Mouse (Mus musculus): ENCODE data around the gene Lrrc66.

Lrrc66 gene

DNA sequence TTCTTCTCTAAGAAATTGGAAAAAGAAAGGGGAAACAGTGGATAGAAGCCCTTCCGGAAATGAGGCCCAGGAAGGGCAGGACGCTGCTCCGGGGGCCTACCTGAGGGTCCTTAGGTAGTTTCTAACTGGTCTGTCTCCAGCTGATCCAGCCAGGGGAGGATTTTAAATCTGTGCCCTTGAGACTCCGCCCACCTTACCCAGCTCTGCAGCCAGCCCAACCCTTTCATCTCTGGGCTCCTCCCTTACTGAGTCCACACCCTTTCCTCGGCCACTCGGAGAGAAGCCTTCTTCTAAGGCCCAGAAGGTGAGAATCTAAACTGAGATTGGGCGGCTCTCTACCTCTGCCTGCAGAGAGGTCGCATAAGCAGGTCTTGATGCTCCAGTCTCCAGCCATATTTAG is at the start of gene Lrrc66:
TSS of gene Lrrc66 (minus strand) at position 236 of the 400 bp plus-strand sequence.
- no peak for DNase-seq

DNA sequence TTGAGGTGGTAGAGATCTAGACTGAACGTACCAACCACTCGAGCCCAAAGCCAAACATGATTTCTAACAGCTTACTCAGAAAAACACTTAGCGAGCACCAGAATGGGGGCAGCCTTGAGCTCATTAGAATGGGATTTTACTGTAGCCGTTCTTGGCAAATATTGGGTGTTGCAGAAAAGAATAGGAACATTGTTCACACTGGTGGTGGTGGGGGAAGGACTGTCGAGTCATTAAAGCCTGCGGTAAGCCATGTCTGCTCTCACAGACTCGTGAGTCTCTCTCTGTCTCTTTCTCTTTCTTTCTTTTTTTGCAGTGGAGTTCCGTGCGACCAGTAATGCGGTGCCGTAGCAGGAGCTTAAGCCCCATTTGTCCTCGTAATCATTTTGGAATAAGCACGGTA is 44.3 kb upstream of the Lrrc66 start:
- DNase-seq, result no peak

DNA sequence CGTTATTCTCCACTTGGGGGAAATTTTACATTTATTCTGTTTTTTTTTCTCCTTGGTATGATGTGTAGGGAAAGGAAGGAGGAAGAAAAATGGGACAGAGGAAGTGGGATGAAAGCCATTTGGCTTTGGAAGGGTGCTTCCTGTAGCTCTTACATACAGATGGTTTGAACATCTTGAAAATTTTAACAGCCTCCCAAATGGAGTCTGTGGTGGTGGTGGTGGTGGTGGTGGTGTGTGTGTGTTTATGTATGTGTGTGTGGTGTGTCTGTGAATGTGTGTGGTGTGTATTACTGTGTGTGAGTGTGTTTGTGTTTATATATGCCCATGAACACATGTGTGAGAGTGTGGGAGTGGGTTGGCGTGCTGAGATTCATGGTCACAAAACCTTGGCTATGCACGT is 43.3 kb upstream of the Lrrc66 start:
- no peak for DNase-seq

DNA sequence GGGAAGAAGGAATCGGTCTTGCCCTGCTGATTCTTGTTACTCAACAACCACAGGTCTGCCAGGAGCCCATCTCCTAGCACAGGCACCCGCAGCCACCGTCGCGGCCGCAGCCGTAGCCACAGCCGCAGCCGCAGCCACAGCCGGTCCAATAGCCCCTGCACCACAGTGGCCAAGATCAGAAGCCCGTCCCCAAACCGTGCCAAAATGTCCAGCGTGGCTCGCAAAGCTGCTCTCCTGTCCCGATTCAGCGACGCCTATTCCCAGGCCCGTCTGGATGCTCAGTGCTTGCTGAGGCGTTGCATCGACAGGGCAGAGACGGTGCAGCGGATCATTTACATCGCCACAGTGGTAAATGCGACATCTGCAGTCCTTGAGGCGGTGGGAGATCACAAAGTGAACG is 37.1 kb upstream of the Lrrc66 start:
- DNase-seq, result no peak

DNA sequence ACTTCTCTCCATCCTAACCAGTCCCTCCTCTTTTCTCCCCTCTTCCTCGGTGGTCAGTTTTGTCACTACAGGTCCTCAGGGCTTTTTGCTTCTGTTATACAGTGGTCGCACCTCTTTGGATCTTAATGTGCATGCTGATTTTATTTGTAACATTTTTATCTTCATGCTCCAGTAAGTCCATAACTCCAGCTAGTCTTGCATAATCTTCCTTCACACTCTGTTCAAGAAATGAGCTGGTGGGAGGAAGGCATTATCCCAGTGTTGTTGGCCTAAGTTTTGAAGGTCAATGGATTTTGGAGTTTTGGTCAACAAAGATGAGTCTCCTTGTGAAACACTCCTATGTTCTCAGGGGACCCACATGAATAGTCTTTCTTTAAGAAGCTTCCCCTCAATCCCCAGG is 35.6 kb upstream of the Lrrc66 start:
- DNase-seq, result no peak

DNA sequence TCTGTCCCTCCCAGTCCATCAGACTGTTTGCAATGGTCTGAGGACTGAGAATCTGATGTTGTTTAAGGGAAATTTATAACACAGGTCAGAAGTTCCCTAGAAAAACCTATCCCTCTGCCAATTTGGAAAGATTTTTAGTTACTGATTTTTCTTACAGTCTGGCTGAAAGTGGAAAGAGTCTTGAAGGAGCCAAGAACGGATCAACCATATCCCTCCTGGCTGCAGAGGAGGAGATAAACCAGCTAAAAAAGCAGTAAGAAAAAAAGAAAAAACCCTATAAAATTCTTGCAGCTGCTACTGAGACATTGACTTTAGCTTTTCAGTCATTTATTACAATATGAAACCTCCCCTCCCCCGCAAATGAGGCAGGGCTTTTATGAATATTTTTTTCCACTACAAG is 34.4 kb upstream of the Lrrc66 start:
- DNase-seq, result no peak

DNA sequence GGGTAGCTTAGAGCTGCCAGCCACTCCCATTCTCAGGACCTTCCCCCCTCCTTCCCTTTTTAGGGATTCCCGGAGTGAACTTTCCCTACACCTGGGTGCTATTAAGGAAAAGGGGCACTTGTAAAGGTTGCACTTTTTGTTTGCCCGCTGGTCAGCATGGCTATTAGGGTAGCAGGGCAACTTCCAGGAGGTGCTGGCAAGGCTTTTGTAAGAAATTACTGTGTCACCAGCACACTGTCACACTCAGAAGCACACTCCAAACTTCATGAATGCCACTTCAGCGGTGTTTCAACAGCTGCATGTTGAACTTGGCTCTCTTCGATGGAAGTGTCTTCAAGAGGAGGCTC is 19.5 kb upstream of the Lrrc66 start:
- DNase-seq, result no peak

DNA sequence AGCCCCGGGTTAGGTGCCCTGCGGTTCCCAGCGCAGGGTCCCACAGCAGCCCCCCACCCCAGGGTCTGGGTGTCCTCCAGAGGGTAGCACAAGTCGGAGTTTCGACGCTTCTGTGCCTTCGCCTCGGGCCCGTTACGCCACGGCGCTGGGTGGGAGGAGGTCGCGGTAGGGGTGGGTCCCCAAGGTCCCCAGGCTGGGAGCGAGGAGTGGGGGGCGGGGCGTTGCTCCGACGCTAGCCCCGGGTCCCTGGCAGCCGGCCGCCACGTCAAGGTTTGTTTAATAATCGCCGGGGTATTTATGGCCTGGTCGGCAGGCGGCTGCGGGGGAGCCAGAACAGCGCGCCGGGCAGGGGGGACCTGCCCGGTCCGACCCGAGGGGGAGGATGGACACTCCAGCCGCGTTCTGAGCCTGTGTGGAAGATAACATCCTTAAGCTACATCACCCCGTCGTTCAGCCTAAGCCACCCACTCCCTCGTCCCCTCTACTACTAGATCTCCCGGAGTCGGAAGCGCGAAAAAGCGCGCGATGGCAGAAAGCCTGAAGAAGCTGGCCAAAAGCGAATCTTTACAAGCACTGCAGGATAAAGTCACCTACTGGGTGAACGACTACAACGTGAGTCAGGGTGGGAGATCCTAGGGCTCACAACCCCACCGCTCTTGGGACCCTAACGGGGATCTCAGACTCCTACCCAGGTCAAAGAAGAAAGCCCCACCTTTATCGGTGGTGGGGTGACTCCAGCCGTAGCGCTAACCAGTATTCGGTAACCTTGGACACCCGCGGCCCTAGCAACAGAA is 18.9 kb upstream of the Lrrc66 start, which contains the start of gene Spata18:
TSS of gene Spata18 (plus strand) at position 319 of the 794 bp plus-strand sequence.
- no peak for DNase-seq

DNA sequence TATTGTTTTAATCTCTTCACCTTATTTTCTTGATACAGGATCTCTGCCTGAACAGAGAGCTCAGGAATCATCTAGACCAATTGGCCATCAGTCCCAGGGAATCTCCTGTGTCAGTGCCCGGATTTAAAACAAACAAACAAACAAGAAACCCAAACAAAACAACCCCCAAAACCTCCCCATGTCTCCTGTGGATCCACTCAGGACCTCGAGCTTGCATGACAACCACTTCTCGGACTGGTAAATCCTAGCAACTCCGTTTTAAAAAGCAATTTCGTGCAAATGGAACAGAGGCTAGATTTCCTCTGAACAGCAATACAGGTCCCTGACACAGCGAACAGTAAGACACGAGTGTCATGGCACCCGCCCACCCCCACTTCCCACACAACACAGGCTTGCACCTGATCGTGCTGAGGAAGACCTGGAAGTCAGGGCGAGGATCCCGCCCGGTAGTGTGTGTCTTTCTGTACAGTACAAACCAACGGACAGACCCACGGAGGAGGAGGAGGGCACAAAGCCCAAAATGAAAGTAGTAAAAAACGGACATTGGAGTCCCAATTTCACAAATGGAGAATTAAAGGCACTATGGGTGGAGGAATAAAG is 18.1 kb upstream of the Lrrc66 start:
- peak in 1 of 2 experiments; percentile 31 for DNase-seq

DNA sequence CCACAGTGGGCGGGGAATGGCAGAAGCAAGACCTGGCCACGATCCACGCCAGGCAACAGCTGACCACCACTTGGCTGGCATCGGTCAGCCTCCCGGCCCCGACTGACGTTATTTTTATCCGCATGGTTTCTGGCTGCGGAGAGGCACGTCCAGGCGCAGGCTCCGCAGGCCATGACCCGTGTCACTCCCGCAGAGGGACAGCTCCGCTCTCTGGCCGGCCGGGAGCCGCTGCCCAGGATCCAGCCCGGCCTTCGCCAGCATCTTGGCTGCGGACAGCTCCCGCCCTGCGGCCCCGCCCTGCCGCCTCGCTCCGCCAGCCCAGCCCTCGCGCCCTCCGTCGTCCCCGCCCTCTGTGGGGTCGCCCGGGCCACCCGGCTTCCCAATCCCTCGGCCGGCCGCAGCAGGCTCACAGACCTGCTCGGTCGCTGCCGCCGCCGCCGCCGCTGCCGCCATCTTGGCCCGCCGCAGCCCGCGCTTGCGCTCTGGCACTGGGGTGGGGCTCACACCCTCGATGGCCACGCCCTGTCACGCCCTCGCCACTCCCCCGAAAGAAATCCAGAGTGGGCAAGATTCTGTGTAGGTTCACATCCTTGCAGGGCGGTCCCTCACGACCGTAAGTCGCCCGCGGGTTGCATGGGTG is 15.1 kb upstream of the Lrrc66 start, which contains the start of gene Sgcb:
TSS of gene Sgcb (minus strand) at position 530 of the 640 bp plus-strand sequence.
- peak; percentile 90 to 91 for DNase-seq

DNA sequence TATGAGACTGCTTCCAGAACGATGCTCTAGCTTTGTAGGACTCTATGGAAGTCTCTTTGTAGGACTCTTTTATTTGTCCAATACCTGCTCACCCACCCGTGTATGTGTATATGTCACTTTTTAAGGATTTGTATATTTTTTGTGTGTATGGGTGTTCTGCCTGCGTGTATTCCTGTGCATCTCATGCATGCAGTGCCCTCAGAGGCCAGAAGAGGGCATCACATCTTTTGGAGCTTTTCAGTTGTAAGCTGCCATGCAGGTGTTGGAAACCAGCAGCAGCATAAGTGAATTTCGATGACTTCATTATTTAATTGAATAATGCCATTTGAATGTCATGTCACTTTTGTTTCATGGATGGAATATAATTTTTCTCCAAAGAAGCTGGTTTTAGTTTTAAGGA is 9.8 kb upstream of the Lrrc66 start:
- peak in 1 of 2 experiments; percentile 16 for DNase-seq

DNA sequence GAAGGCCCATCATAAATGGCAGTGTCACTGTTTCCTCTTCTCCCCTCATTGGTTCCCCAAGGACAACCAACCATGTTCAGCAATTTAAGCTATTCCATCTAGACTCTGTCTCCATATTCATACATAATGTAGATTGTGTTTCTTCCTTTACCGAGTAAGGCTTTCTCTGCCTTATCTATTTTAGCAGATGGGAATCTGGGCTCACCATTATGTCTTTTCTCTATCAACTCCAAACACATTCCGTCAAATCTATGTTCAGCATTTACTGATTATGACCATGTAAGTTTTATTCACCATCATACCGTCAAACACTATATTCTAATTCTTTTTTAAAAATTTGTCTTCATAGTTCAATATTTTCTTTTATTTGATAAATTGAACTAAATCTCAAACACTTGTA is 8.7 kb upstream of the Lrrc66 start:
- no peak for DNase-seq

DNA sequence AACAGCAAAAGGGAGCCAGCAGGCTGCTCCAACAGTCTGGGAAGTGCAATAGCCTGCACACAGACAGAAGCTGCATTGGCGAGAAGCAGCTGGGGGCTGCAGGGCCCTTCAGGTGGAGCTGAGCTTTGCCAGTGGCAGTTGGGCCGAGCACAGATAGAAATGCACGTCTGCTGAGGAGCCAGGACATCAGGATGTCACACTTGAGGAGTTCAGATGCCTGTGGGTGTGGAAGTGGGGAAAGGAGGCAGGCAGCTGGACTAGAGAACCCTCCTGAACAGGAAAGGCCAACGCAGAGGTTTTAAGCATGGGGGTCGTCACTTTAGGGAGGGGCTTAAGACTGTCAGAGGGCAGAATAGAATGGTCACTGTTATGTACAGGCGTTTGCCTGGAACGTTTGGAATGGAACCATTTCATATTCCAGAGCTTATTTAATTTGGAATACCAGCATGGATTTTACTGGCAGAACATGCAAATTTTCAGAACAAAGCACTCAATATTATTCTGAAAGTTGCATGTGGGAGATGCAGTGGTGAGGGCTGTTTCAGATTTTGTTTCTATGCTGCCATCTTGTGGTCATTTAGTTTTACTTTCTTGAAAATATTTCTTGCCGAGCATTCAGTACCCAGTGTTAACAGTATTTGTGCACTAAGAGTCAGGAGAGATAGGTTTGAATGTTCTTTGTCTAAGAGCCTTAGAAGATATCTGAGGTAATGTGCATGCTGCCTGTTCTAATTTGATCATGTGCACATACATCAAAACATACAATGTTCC is 5.2 kb upstream of the Lrrc66 start:
- DNase-seq, result no peak

DNA sequence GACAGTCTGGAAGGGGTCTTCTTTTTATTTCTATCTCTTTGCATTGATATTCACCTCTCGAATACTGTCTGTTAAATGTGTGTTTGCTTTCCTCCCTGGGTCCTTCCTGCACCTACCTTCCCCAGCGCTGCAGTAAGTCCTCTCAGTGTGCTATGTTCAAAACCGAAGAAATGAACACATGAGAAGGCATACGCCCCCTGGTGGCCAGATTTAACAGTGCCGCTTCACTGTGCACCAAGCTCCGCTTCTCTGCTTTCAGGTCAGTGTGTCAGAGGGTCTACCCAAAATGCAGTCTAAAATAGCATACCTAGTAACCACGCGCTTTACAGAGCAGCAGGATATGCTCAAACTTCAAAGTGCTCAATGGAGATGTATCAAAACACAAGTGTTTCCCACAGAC is 815 bp upstream of the Lrrc66 start:
- peak; percentile 66 to 75 for DNase-seq

DNA sequence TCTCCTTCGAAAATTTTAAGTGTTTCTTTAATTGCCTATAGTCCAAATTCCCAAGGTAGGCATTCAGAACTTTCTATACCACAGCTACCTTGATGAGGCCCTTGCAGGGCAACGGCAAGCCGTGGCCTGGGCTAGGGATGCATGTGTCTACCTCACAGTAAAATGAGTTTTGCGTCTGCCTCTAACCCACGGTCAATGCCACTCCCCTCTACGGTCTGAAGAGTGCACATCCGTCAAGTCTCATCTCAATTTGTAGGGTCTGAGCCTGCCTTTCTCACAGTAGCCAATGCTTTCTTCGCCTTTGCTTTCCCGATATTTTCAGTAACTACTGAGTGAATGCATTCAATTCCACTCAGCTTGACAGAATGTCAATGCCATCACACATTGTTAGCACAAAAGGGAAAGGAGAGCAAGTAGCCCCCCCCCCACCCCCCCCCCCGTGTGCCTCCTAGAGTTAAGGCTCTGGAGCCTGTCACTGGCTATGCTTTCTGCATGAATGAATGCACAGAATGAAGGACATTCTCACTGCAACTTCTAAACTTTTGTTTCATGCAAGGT is 1.2 kb downstream of the Lrrc66 start:
- DNase-seq, result no peak

DNA sequence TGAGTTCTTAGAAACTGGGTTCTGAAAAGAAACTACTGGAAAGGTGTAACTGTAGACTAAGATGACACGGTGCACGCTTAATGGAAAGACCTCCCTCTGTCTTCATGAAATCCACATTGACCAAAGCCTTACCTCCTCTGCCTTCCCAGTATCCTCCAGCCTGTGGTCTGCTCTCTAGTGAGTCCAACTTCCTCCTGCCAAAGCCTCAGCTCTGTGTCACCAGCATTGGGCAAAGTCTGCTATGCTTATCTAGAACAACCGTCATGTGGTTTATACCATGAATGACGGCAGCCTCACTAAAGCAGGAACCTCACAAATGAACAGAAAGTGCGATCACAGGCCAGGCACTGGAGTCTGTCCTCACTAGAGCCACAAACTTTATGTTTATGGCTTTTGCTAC is 2.2 kb downstream of the Lrrc66 start:
- no peak for DNase-seq

DNA sequence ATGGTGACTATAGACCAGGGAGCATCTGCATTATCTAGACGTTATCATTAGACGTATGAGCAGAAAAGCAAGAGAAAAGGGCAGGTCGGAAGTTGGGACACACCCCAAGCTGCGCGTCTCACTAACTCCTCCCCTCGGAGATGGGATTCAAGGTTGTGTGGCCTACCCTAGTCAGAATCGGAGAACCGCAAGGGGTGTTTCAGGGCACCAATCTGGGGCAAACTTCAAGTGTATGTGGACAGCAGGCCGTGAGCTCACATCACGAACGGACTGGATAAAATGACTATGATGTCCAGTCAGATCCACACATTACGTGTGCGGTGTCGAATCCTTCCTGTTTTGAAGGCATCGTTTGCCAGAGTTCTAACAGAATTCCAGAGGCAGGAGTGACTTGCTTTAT is 4.3 kb downstream of the Lrrc66 start:
- no peak for DNase-seq

DNA sequence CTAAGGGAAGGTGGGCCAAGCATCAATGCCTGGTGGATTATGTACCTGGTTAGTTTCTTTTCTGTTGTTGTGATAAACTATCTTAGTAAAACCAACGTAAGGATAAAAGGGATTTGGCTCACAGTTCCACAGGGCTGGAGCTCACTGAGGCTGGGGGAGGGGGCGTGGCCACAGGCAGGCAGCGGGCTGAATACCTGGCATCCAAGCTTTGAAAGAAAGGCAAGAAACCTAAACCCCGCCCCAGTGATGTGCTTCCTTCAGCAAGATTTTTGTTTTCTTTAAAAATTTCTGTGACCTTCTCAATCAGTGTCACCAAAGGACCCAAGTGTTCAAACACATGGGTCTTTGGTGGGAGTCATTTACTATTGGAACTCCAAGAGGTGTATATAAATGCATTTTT is 4.8 kb downstream of the Lrrc66 start:
- no peak for DNase-seq

DNA sequence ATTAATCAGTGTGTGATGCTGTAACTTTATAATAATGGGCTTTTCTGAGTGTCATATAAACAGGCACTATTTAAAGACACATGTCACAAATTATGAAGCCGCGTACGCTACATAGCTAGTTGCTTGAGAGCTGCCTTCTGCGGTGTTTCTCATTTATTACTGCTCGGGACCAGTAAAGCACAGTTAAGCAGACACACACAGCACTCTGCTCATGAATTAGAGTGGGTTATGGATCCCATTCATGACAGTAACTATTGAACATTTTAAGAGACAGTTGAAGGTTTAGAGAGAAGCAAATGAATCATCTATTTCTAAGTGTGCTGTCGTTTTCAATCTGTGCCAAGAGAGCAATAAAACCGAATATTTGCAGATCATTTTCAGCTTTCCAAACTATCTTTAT is 5.5 kb downstream of the Lrrc66 start:
- no peak for DNase-seq

DNA sequence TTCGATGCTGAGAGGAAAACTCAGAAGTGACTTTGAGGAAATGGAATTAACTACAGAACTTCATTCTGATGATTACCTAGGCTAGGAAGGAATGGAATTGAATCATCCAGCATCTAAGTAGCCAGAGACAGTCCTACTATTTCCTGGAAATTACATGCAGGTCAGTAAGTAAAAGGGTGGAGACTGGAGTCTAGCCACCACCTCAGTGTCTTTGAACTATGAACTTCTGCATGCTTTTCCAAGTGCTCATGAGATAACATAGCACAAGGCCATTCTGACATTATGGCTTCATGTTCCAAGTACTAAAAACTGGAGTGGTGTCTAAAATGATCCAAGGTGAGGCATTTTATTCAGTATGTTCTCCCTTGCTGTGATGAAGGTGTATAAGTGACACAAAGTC is 6.8 kb downstream of the Lrrc66 start:
- DNase-seq, result no peak

DNA sequence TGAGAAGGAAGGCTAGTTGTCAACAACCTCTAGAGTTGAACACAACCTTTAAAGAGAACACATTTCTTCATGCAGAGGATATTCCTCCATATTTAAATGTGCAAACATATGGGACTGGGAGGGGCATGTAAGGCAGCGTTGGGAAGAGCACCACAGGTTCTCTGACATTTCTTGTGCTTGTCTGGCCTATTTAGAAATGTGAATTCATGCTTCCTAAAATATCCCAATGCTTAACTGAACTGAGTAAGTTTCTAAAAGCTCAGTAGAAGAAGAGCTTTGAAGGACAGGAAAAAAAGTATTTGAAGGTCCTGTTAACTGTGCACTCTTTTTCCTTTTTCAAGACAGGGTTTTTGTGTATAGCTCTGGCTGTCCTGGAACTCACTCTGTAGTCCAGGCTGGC is 13.4 kb downstream of the Lrrc66 start:
- DNase-seq, result no peak

DNA sequence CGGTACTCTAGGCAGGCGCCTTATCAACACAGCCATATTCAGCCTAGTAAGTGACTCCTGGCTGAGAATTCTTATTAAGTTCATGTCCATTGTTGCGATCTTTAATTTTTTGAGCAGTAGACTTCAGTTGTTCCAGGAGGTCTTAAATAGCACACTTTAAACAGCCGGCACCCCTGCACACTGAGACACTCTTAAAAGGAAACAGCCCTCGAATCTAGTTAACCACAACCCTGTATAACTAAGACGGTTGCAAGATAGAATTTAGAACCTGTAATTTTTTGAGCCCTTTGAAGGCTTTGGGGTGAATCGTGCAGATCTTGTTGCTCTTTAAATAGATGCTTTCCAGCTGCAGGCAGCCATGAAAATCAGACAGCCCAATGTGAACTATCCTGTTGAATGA is 17.1 kb downstream of the Lrrc66 start:
- DNase-seq, result no peak

DNA sequence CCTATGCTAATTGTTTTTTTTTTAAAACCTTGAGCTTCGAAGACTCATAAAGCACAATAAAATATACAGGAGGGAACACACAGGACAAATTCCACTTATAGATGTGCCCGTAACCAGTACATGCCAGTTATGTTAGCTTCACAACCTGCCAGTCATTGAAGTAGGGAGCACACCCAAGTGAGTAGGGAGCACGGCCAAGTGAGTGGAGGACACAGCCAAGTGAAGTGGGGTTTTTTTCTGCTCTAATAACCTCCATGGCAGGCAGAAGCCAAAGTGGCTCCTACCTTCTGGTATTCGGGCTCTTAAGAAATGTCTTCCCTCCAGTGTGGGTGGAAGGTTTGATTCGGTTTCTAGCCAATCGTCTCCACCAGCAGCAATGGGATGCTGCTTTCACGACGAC is 19.0 kb downstream of the Lrrc66 start:
- no peak for DNase-seq

All from cerebellum, adult 18-20 months (tissue).